Mouse (Mus musculus) heart, embryonic 16.5 days (tissue): ENCODE results near the gene Rsbn1. TPM values are rescaled to one million over a fixed set of nuclear protein-coding genes. Genes with fewer than 3 reads are reported as not detected.

ENCODE experiments used
- ATAC-seq: fragments of 200-750 bp; cut with Nextera tagmentation; replicated peaks from 2 replicates; pipeline ENCODE4 v1.8.0; 2017; ENCODE audit warnings: moderate number of reproducible peaks; ENCODE audit not compliant: insufficient read depth, low FRiP score; ENCODE audit errors: extremely low read depth
- H3K27ac ChIP-seq: fragments of 300-500 bp; sonication (generic); 2 replicates; pipeline ENCODE4 v1.5.1; 2014; ENCODE audit warnings: mild to moderate bottlenecking, low read length, control low read depth, moderate library complexity
- H3K27me3 ChIP-seq: fragments of 300-500 bp; sonication (generic); 2 replicates; pipeline ENCODE4 v1.6.1; 2014; ENCODE audit warnings: low read length, mixed read lengths; ENCODE audit not compliant: control insufficient read depth, insufficient read depth
- H3K36me3 ChIP-seq: fragments of 300-500 bp; sonication (generic); 2 replicates; pipeline ENCODE4 v1.6.1; 2014; ENCODE audit not compliant: control insufficient read depth, insufficient read depth
- H3K4me1 ChIP-seq: fragments of 300-500 bp; sonication (generic); 2 replicates; pipeline ENCODE4 v1.6.1; 2014; ENCODE audit warnings: low read length, mixed read lengths; ENCODE audit not compliant: control insufficient read depth, insufficient read depth
- H3K4me2 ChIP-seq: fragments of 300-500 bp; sonication (generic); 2 replicates; pipeline ENCODE4 v1.6.1; 2014; ENCODE audit warnings: low read depth, mild to moderate bottlenecking, control low read depth, low read length
- H3K4me3 ChIP-seq: fragments of 300-500 bp; sonication (generic); 2 replicates; pipeline ENCODE4 v1.5.1; 2014; ENCODE audit warnings: mild to moderate bottlenecking, control low read depth, low read length
- H3K9ac ChIP-seq: fragments of 300-500 bp; sonication (generic); 2 replicates; pipeline ENCODE4 v1.6.1; 2014; ENCODE audit warnings: low read length, control low read depth
- H3K9me3 ChIP-seq: fragments of 300-500 bp; sonication (generic); replicated peaks from 2 replicates; pipeline ENCODE4 v1.6.1; 2016; ENCODE audit warnings: low read length; ENCODE audit not compliant: control insufficient read depth
- WGBS: fragments of 180-500 bp; shearing (Covaris S2); extraction: QIAGEN DNeasy Blood & Tissue Kit; methylation state at CpG from one replicate; pipeline ENCODE4 v1.1.7; 2014; 5-methylcytosine and 5-hydroxymethylcytosine counted together
- polyA plus RNA-seq: library from polyadenylated mRNA; unstranded; fragments of >200 nt; fragmentation: Nextera tagmentation; extraction: Ambion mirVana; gene quantifications from 2 replicates; pipeline ENCODE4 v1.2.1, GENCODE M21; 2015

The Rsbn1 gene
- polyA plus RNA-seq, 1 experiment from 2014 or later, result 5.8 TPM

GRCm38 (mm10) chr3:103904705-103905104 is 9.2 kb upstream of the Rsbn1 start:
- 86% methylated on average over 1 of the region's 1 CpGs for WGBS
- Histone ChIP-seq H3K4me1 (no peaks in the 10 kb centered on the region), H3K4me2 (no peak overlapping the region), H3K36me3 (no peaks in the 10 kb centered on the region), H3K9ac (no peak overlapping the region), H3K27ac (no peak overlapping the region), H3K27me3 (no peaks in the 10 kb centered on the region), H3K4me3 (no peak overlapping the region), H3K9me3 (no peaks in the 10 kb centered on the region)
- ATAC-seq, result no peak

GRCm38 (mm10) chr3:103907335-103908030 is 6.4 kb upstream of the Rsbn1 start:
- no peak overlapping the region for H3K9ac ChIP-seq
- H3K4me3 ChIP-seq, result no peak overlapping the region
- no peaks in the 10 kb centered on the region for H3K36me3 ChIP-seq
- no peak overlapping the region for H3K27ac ChIP-seq
- no peak overlapping the region for H3K4me2 ChIP-seq
- WGBS, result 69% methylated on average over 5 of the region's 5 CpGs
- no peaks in the 10 kb centered on the region for H3K27me3 ChIP-seq
- H3K4me1 ChIP-seq, result no peaks in the 10 kb centered on the region
- ATAC-seq, result no peak
- H3K9me3 ChIP-seq, result no peaks in the 10 kb centered on the region

- no peaks in the 10 kb centered on the region for H3K27me3 ChIP-seq
- H3K9me3 ChIP-seq, result no peaks in the 10 kb centered on the region
- WGBS, result 60% methylated on average over 2 of the region's 2 CpGs
- no peaks in the 10 kb centered on the region for H3K36me3 ChIP-seq
- H3K4me2 ChIP-seq, result no peak overlapping the region
- H3K27ac ChIP-seq, result no peak overlapping the region
- ATAC-seq, result no peak
- no peak overlapping the region for H3K9ac ChIP-seq
- H3K4me1 ChIP-seq, result no peaks in the 10 kb centered on the region
- no peak overlapping the region for H3K4me3 ChIP-seq
Measured at GRCm38 (mm10) chr3:103908781-103909180, 5.1 kb upstream of the Rsbn1 start.

GRCm38 (mm10) chr3:103913451-103913961 is 414 bp upstream of the Rsbn1 start:
- 6% methylated on average over 11 of the region's 11 CpGs for WGBS
- Histone ChIP-seq H3K27me3 (no peaks in the 10 kb centered on the region), H3K36me3 (no peaks in the 10 kb centered on the region), H3K4me1 (peaks cover 11% of the 10 kb centered on the region), H3K4me2 (peak overlapping the region; percentile 80), H3K4me3 (peak overlapping the region; percentile 85), H3K9ac (peak overlapping the region; percentile 75), H3K9me3 (no peaks in the 10 kb centered on the region), H3K27ac (peak overlapping the region; percentile 94)
- ATAC-seq, result no peak

- peak overlapping the region; percentile 85 for H3K4me3 ChIP-seq
- peak overlapping the region; percentile 82 for H3K4me2 ChIP-seq
- peak overlapping the region; percentile 80 for H3K27ac ChIP-seq
- peaks cover 11% of the 10 kb centered on the region for H3K4me1 ChIP-seq
- H3K27me3 ChIP-seq, result no peaks in the 10 kb centered on the region
- under 1% methylated on average over 60 of the region's 60 CpGs for WGBS
- ATAC-seq, result peak; percentile 28
- H3K9ac ChIP-seq, result peak overlapping the region; percentile 91
- peaks cover 2% of the 10 kb centered on the region; the same call in 1 of the 2 replicates for H3K36me3 ChIP-seq
- no peaks in the 10 kb centered on the region for H3K9me3 ChIP-seq
Measured at GRCm38 (mm10) chr3:103914732-103915508, 1.0 kb downstream of the Rsbn1 start.

GRCm38 (mm10) chr3:103915509-103915896 is 1.6 kb downstream of the Rsbn1 start:
- peak overlapping the region; percentile 82 for H3K4me2 ChIP-seq
- peak overlapping the region; percentile 91 for H3K9ac ChIP-seq
- no peak for ATAC-seq
- H3K27me3 ChIP-seq, result no peaks in the 10 kb centered on the region
- H3K27ac ChIP-seq, result peak overlapping the region; percentile 80
- H3K36me3 ChIP-seq, result peaks cover 2% of the 10 kb centered on the region; the same call in 1 of the 2 replicates
- peaks cover 11% of the 10 kb centered on the region for H3K4me1 ChIP-seq
- H3K9me3 ChIP-seq, result no peaks in the 10 kb centered on the region
- peak overlapping the region; percentile 85 for H3K4me3 ChIP-seq
- 3% methylated on average over 7 of the region's 7 CpGs for WGBS

GRCm38 (mm10) chr3:103916205-103916838 is 2.4 kb downstream of the Rsbn1 start:
- H3K9ac ChIP-seq, result peak overlapping the region; percentile 49
- peaks cover 2% of the 10 kb centered on the region; the same call in 1 of the 2 replicates for H3K36me3 ChIP-seq
- peaks cover 11% of the 10 kb centered on the region for H3K4me1 ChIP-seq
- H3K4me3 ChIP-seq, result peak overlapping the region; percentile 45
- H3K27me3 ChIP-seq, result no peaks in the 10 kb centered on the region
- no peak for ATAC-seq
- 0 out of 2 replicates have a peak overlapping the region, but pooled peaks have one; percentile 16 for H3K27ac ChIP-seq
- peak overlapping the region; percentile 82 for H3K4me2 ChIP-seq
- WGBS, result 17% methylated on average over 5 of the region's 5 CpGs
- no peaks in the 10 kb centered on the region for H3K9me3 ChIP-seq

- ATAC-seq, result no peak
- Histone ChIP-seq H3K4me3 (peak overlapping the region; percentile 45), H3K36me3 (peaks cover 2% of the 10 kb centered on the region; the same call in 1 of the 2 replicates), H3K4me1 (peaks cover 11% of the 10 kb centered on the region), H3K27me3 (no peaks in the 10 kb centered on the region), H3K9me3 (no peaks in the 10 kb centered on the region), H3K9ac (peak overlapping the region; percentile 49), H3K27ac (no peak overlapping the region), H3K4me2 (peak overlapping the region; percentile 82)
- WGBS, result 65% methylated on average over 3 of the region's 3 CpGs
Measured at GRCm38 (mm10) chr3:103916839-103917237, 2.9 kb downstream of the Rsbn1 start.
